Mouse (Mus musculus): Measurements from ENCODE around the gene Olfr1051. TPM values are rescaled to one million over a fixed set of nuclear protein-coding genes. Genes with fewer than 3 reads are reported as not detected.
"Not testable (repeated sequence)": the region's sequence is repeated elsewhere in the genome, so short reads cannot be mapped to it uniquely, and the experiment has no call there.

Olfr1051 gene
- total and polyA plus RNA-seq, 3 experiments = not detected

GRCm38 (mm10) chr2:86292155-86292554 is 13.3 kb upstream of the Olfr1051 start, which contains the start of gene Olfr1052:
Gene Olfr1052 (plus strand): TSS chr2:86292455.
- H3K4me1 ChIP-seq (ENCODE audit: control insufficient read depth in 1 of 2, insufficient read depth in 2 of 2) = no peaks in the 10 kb centered on the region

GRCm38 (mm10) chr2:86258228-86258627 is 20.7 kb downstream of the Olfr1051 start, which contains the start of gene Olfr1049:
Gene Olfr1049 (minus strand): TSS chr2:86258328.
- H3K9me3 ChIP-seq (replicated peaks; ENCODE audit: low read length); H3K79me2 ChIP-seq (replicated peaks; ENCODE audit: control insufficient read depth, extremely low read depth, insufficient read depth, poor library complexity, severe bottlenecking); dilution Hi-C loops (cut with MboI; ENCODE audit: extremely low pct_ligation_motif_present, extremely low pct_unique_long_range_greater_than_20kb, low sequenced_read_pairs); H3K4me1 ChIP-seq (ENCODE audit: control insufficient read depth in 1 of 2, insufficient read depth in 2 of 2); H3K27ac ChIP-seq (ENCODE audit: insufficient read depth, low read depth); H3K4me3 ChIP-seq (replicated peaks in 1 of 3; ENCODE audit: low read depth in 2 of 3, low read length in 2 of 3, poor library complexity in 1 of 3); H3K9ac ChIP-seq (ENCODE audit: insufficient read depth, low read depth); in situ Hi-C loops (cut with MboI; ENCODE audit: low pct_ligation_motif_present, low pct_unique_long_range_greater_than_20kb, low sequenced_read_pairs); H3K36me3 ChIP-seq (replicated peaks in 1 of 2; ENCODE audit: control insufficient read depth in 1 of 2, insufficient read depth in 1 of 2, low read length in 1 of 2); H3K4me2 ChIP-seq (ENCODE audit: insufficient read depth, low read depth, poor library complexity, severe bottlenecking); H3K27me3 ChIP-seq (replicated peaks); DNase-seq (ENCODE audit: extremely low read depth): not testable (repeated sequence)

More at GRCm38 (mm10) chr2:86292155-86292554, 13.3 kb upstream of the Olfr1051 start, which contains the start of gene Olfr1052:
- TF ChIP-seq SMC3 (IDR thresholded peaks at IDR 0.05; ENCODE audit: low read depth, low read length) (no peak), RAD21 (IDR thresholded peaks at IDR 0.05; ENCODE audit: low read depth, low read length) (no peak), TCF12 (IDR thresholded peaks at IDR 0.05; ENCODE audit: low read depth, low read length) (no peak), CTCF (conservative IDR thresholded peaks at IDR 0.05 in 1 of 2, IDR thresholded peaks at IDR 0.05 in 1 of 2; ENCODE audit: low read depth in 2 of 2, low read length in 2 of 2) (no peak), POLR2AphosphoS2 (IDR thresholded peaks at IDR 0.05; ENCODE audit: low read depth, low read length) (no peak), ZNF384 (IDR thresholded peaks at IDR 0.05; ENCODE audit: low read depth, low read length) (no peak)
- no peaks in the 10 kb centered on the region for H3K36me3 ChIP-seq (replicated peaks in 1 of 2; ENCODE audit: control insufficient read depth in 1 of 2, insufficient read depth in 1 of 2, low read length in 1 of 2)
- in situ Hi-C loops (cut with MboI; ENCODE audit: low pct_ligation_motif_present, low pct_unique_long_range_greater_than_20kb, low sequenced_read_pairs) (no loop called here), dilution Hi-C loops (cut with MboI; ENCODE audit: extremely low pct_ligation_motif_present, extremely low pct_unique_long_range_greater_than_20kb, low sequenced_read_pairs) (no loop called here)
- H3K27me3 ChIP-seq (replicated peaks) = no peaks in the 10 kb centered on the region
- no peak for DNase-seq (ENCODE audit: extremely low read depth)
- H3K79me2 ChIP-seq (replicated peaks; ENCODE audit: control insufficient read depth, extremely low read depth, insufficient read depth, poor library complexity, severe bottlenecking) = no peaks in the 10 kb centered on the region
- no peak within 1 kb of the TSS for H3K27ac ChIP-seq (ENCODE audit: insufficient read depth, low read depth)
- peaks cover 21% of the 10 kb centered on the region for H3K9me3 ChIP-seq (replicated peaks; ENCODE audit: low read length)
- H3K4me3 ChIP-seq (replicated peaks in 1 of 3; ENCODE audit: low read depth in 2 of 3, low read length in 2 of 3, poor library complexity in 1 of 3) = no peak within 1 kb of the TSS
- no peak within 1 kb of the TSS for H3K9ac ChIP-seq (ENCODE audit: insufficient read depth, low read depth)
- no peak within 1 kb of the TSS for H3K4me2 ChIP-seq (ENCODE audit: insufficient read depth, low read depth, poor library complexity, severe bottlenecking)

- Histone ChIP-seq H3K27ac (ENCODE audit: insufficient read depth, low read depth) (no peak within 1 kb of the TSS), H3K4me1 (ENCODE audit: control insufficient read depth in 1 of 2, insufficient read depth in 2 of 2) (no peaks in the 10 kb centered on the region), H3K9ac (ENCODE audit: insufficient read depth, low read depth) (no peak within 1 kb of the TSS), H3K4me3 (replicated peaks in 1 of 3; ENCODE audit: low read depth in 2 of 3, low read length in 2 of 3, poor library complexity in 1 of 3) (no peak within 1 kb of the TSS), H3K36me3 (replicated peaks in 1 of 2; ENCODE audit: control insufficient read depth in 1 of 2, insufficient read depth in 1 of 2, low read length in 1 of 2) (no peaks in the 10 kb centered on the region), H3K27me3 (replicated peaks) (no peaks in the 10 kb centered on the region), H3K79me2 (replicated peaks; ENCODE audit: control insufficient read depth, extremely low read depth, insufficient read depth, poor library complexity, severe bottlenecking) (no peaks in the 10 kb centered on the region), H3K9me3 (replicated peaks; ENCODE audit: low read length) (peaks cover 17% of the 10 kb centered on the region), H3K4me2 (ENCODE audit: insufficient read depth, low read depth, poor library complexity, severe bottlenecking) (no peak within 1 kb of the TSS)
- DNase-seq (ENCODE audit: extremely low read depth) = no peak
- dilution Hi-C loops (cut with MboI; ENCODE audit: extremely low pct_ligation_motif_present, extremely low pct_unique_long_range_greater_than_20kb, low sequenced_read_pairs) = no loop called here
- in situ Hi-C loops (cut with MboI; ENCODE audit: low pct_ligation_motif_present, low pct_unique_long_range_greater_than_20kb, low sequenced_read_pairs) = no loop called here
- TF ChIP-seq E2F4 (IDR thresholded peaks at IDR 0.05; ENCODE audit: insufficient replicate concordance, low read depth, low read length) (no peak), HCFC1 (IDR thresholded peaks at IDR 0.05; ENCODE audit: low read depth, low read length) (no peak), JUND (conservative IDR thresholded peaks at IDR 0.05; ENCODE audit: low read depth, low read length) (no peak), MEF2A (IDR thresholded peaks at IDR 0.05; ENCODE audit: borderline replicate concordance, low read depth, low read length) (no peak), MAX (IDR thresholded peaks at IDR 0.05; ENCODE audit: low read length) (no peak), TCF12 (IDR thresholded peaks at IDR 0.05; ENCODE audit: low read depth, low read length) (no peak), ZNF384 (IDR thresholded peaks at IDR 0.05; ENCODE audit: low read depth, low read length) (no peak), ELF1 (IDR thresholded peaks at IDR 0.05; ENCODE audit: low read depth, low read length) (no peak), BHLHE40 (IDR thresholded peaks at IDR 0.05; ENCODE audit: low read depth, low read length) (no peak), POLR2A (IDR thresholded peaks at IDR 0.05; ENCODE audit: low read depth, low read length) (no peak), ETS1 (conservative IDR thresholded peaks at IDR 0.05; ENCODE audit: low read depth, low read length) (no peak), IRF4 (IDR thresholded peaks at IDR 0.05; ENCODE audit: low read depth, low read length) (no peak), USF1 (IDR thresholded peaks at IDR 0.05; ENCODE audit: low read depth, low read length) (no peak), CHD2 (IDR thresholded peaks at IDR 0.05; ENCODE audit: low read length) (no peak), MAFK (IDR thresholded peaks at IDR 0.05; ENCODE audit: insufficient replicate concordance, low read length) (no peak), CHD1 (IDR thresholded peaks at IDR 0.05; ENCODE audit: low read depth, low read length) (no peak), UBTF (IDR thresholded peaks at IDR 0.05; ENCODE audit: low read depth, low read length) (no peak), RCOR1 (conservative IDR thresholded peaks at IDR 0.05; ENCODE audit: low read depth, low read length) (no peak), ZMIZ1 (IDR thresholded peaks at IDR 0.05; ENCODE audit: low read depth, low read length) (no peak), KAT2A (IDR thresholded peaks at IDR 0.05; ENCODE audit: insufficient replicate concordance, low read length) (no peak)
These were observed 38.7 kb downstream of the Olfr1051 start, which contains the start of gene Olfr1048 for GRCm38 (mm10) chr2:86240189-86240588. Gene Olfr1048 (minus strand): TSS chr2:86240289.
